Mouse (Mus musculus): ENCODE results near the gene Afg1l. TPM values are rescaled to one million over a fixed set of nuclear protein-coding genes. Genes with fewer than 3 reads are reported as not detected.

Afg1l gene
- polyA plus RNA-seq, 1 experiment from 2014 or later, result 8.3 TPM

- H3K9me3 ChIP-seq (ENCODE audit: control insufficient read depth, low read length), result no peaks in the 10 kb centered on the region
- DNase-seq (ENCODE audit: low spot score) (peak; percentile 77), ATAC-seq (replicated peaks; ENCODE audit: low FRiP score, low TSS enrichment, low read depth) (no peak)
- H3K36me3 ChIP-seq (ENCODE audit: control insufficient read depth, insufficient read depth, low read length), result peaks cover 9% of the 10 kb centered on the region; the same call in 1 of the 2 replicates
- peak overlapping the region; percentile 99; the same call in 1 of the 2 replicates for H3K27ac ChIP-seq (ENCODE audit: low read depth)
- no peaks in the 10 kb centered on the region for H3K27me3 ChIP-seq (replicated peaks; ENCODE audit: control insufficient read depth, insufficient read depth, low read length)
- peak overlapping the region; percentile 84 for H3K9ac ChIP-seq (ENCODE audit: low read length)
- WGBS, result 4% methylated on average over 65 of the region's 65 CpGs
- peak overlapping the region; percentile 96 for H3K4me2 ChIP-seq (ENCODE audit: low read length)
- H3K4me3 ChIP-seq (ENCODE audit: low read depth, low read length), result peak overlapping the region; percentile 93
- H3K4me1 ChIP-seq (replicated peaks; ENCODE audit: control insufficient read depth, insufficient read depth, low read length), result peaks cover 34% of the 10 kb centered on the region
Observed at GRCm38 (mm10) chr10:42274712-42275400, 203.5 kb downstream of the Afg1l start.

- peaks cover 37% of the 10 kb centered on the region for H3K4me1 ChIP-seq (replicated peaks; ENCODE audit: control insufficient read depth, insufficient read depth, low read length)
- H3K27me3 ChIP-seq (replicated peaks; ENCODE audit: control insufficient read depth, insufficient read depth, low read length), result no peaks in the 10 kb centered on the region
- peak overlapping the region; percentile 84; the same call in 1 of the 2 replicates for H3K9ac ChIP-seq (ENCODE audit: low read length)
- WGBS, result 15% methylated on average over 21 of the region's 21 CpGs
- H3K27ac ChIP-seq (ENCODE audit: low read depth), result no peak overlapping the region
- DNase-seq (ENCODE audit: low spot score) (peak; percentile 78), ATAC-seq (replicated peaks; ENCODE audit: low FRiP score, low TSS enrichment, low read depth) (no peak)
- H3K4me2 ChIP-seq (ENCODE audit: low read length), result peak overlapping the region; percentile 96
- H3K4me3 ChIP-seq (ENCODE audit: low read depth, low read length), result peak overlapping the region; percentile 93
- H3K36me3 ChIP-seq (ENCODE audit: control insufficient read depth, insufficient read depth, low read length), result peaks cover 9% of the 10 kb centered on the region; the same call in 1 of the 2 replicates
- no peaks in the 10 kb centered on the region for H3K9me3 ChIP-seq (ENCODE audit: control insufficient read depth, low read length)
Observed at GRCm38 (mm10) chr10:42273760-42274691, 204.3 kb downstream of the Afg1l start.

GRCm38 (mm10) chr10:42273403-42273759 is 205.0 kb downstream of the Afg1l start:
- WGBS, result 75% methylated on average over 6 of the region's 6 CpGs
- Histone ChIP-seq H3K4me3 (ENCODE audit: low read depth, low read length) (peak overlapping the region; percentile 93), H3K4me2 (ENCODE audit: low read length) (peak overlapping the region; percentile 96), H3K9me3 (ENCODE audit: control insufficient read depth, low read length) (no peaks in the 10 kb centered on the region), H3K27me3 (replicated peaks; ENCODE audit: control insufficient read depth, insufficient read depth, low read length) (no peaks in the 10 kb centered on the region), H3K27ac (ENCODE audit: low read depth) (no peak overlapping the region), H3K36me3 (ENCODE audit: control insufficient read depth, insufficient read depth, low read length) (peaks cover 14% of the 10 kb centered on the region), H3K4me1 (replicated peaks; ENCODE audit: control insufficient read depth, insufficient read depth, low read length) (peaks cover 32% of the 10 kb centered on the region), H3K9ac (ENCODE audit: low read length) (no peak overlapping the region)
- DNase-seq (ENCODE audit: low spot score) (no peak), ATAC-seq (replicated peaks; ENCODE audit: low FRiP score, low TSS enrichment, low read depth) (no peak)

GRCm38 (mm10) chr10:42271454-42272230 is 206.7 kb downstream of the Afg1l start:
- WGBS, result 57% methylated on average over 11 of the region's 11 CpGs
- no peak overlapping the region; the same call in 1 of the 2 replicates for H3K9ac ChIP-seq (ENCODE audit: low read length)
- ATAC-seq (replicated peaks; ENCODE audit: low FRiP score, low TSS enrichment, low read depth) (no peak), DNase-seq (ENCODE audit: low spot score) (no peak)
- H3K27me3 ChIP-seq (replicated peaks; ENCODE audit: control insufficient read depth, insufficient read depth, low read length), result no peaks in the 10 kb centered on the region
- peaks cover 32% of the 10 kb centered on the region for H3K4me1 ChIP-seq (replicated peaks; ENCODE audit: control insufficient read depth, insufficient read depth, low read length)
- peak overlapping the region; percentile 7; the same call in 1 of the 2 replicates for H3K4me2 ChIP-seq (ENCODE audit: low read length)
- H3K9me3 ChIP-seq (ENCODE audit: control insufficient read depth, low read length), result no peaks in the 10 kb centered on the region
- no peak overlapping the region for H3K27ac ChIP-seq (ENCODE audit: low read depth)
- H3K36me3 ChIP-seq (ENCODE audit: control insufficient read depth, insufficient read depth, low read length), result peaks cover 27% of the 10 kb centered on the region
- no peak overlapping the region for H3K4me3 ChIP-seq (ENCODE audit: low read depth, low read length)

- Histone ChIP-seq H3K27ac (ENCODE audit: low read depth) (no peak overlapping the region), H3K9me3 (ENCODE audit: control insufficient read depth, low read length) (no peaks in the 10 kb centered on the region), H3K4me1 (replicated peaks; ENCODE audit: control insufficient read depth, insufficient read depth, low read length) (peaks cover 32% of the 10 kb centered on the region), H3K36me3 (ENCODE audit: control insufficient read depth, insufficient read depth, low read length) (peaks cover 38% of the 10 kb centered on the region), H3K27me3 (replicated peaks; ENCODE audit: control insufficient read depth, insufficient read depth, low read length) (no peaks in the 10 kb centered on the region), H3K4me3 (ENCODE audit: low read depth, low read length) (no peak overlapping the region), H3K9ac (ENCODE audit: low read length) (no peak overlapping the region), H3K4me2 (ENCODE audit: low read length) (no peak overlapping the region)
- WGBS, result 52% methylated on average over 10 of the region's 10 CpGs
- DNase-seq (ENCODE audit: low spot score) (no peak), ATAC-seq (replicated peaks; ENCODE audit: low FRiP score, low TSS enrichment, low read depth) (no peak)
Observed at GRCm38 (mm10) chr10:42270277-42271083, 207.9 kb downstream of the Afg1l start.

- ATAC-seq (replicated peaks; ENCODE audit: low FRiP score, low TSS enrichment, low read depth), result no peak
- no peak overlapping the region for H3K4me3 ChIP-seq (ENCODE audit: low read depth, low read length)
Observed at GRCm38 (mm10) chr10:42269281-42270025, 208.9 kb downstream of the Afg1l start.

GRCm38 (mm10) chr10:42267811-42268545 is 210.4 kb downstream of the Afg1l start:
- DNase-seq (ENCODE audit: low spot score), result no peak
- Histone ChIP-seq H3K4me3 (ENCODE audit: low read depth, low read length) (no peak overlapping the region), H3K4me2 (ENCODE audit: low read length) (no peak overlapping the region), H3K9ac (ENCODE audit: low read length) (no peak overlapping the region), H3K36me3 (ENCODE audit: control insufficient read depth, insufficient read depth, low read length) (peaks cover 50% of the 10 kb centered on the region), H3K27ac (ENCODE audit: low read depth) (no peak overlapping the region), H3K9me3 (ENCODE audit: control insufficient read depth, low read length) (no peaks in the 10 kb centered on the region), H3K4me1 (replicated peaks; ENCODE audit: control insufficient read depth, insufficient read depth, low read length) (peaks cover 19% of the 10 kb centered on the region), H3K27me3 (replicated peaks; ENCODE audit: control insufficient read depth, insufficient read depth, low read length) (no peaks in the 10 kb centered on the region)
- WGBS, result 87% methylated on average over 5 of the region's 5 CpGs
- ATAC-seq (replicated peaks; ENCODE audit: low FRiP score, low TSS enrichment, low read depth), result no peak

More at GRCm38 (mm10) chr10:42269281-42270025, 208.9 kb downstream of the Afg1l start:
- H3K36me3 ChIP-seq (ENCODE audit: control insufficient read depth, insufficient read depth, low read length), result peaks cover 47% of the 10 kb centered on the region
- H3K9me3 ChIP-seq (ENCODE audit: control insufficient read depth, low read length), result no peaks in the 10 kb centered on the region
- no peak overlapping the region for H3K27ac ChIP-seq (ENCODE audit: low read depth)
- H3K4me2 ChIP-seq (ENCODE audit: low read length), result no peak overlapping the region
- WGBS, result 66% methylated on average over 15 of the region's 15 CpGs
- no peak overlapping the region for H3K9ac ChIP-seq (ENCODE audit: low read length)
- no peak for DNase-seq (ENCODE audit: low spot score)
- H3K27me3 ChIP-seq (replicated peaks; ENCODE audit: control insufficient read depth, insufficient read depth, low read length), result no peaks in the 10 kb centered on the region
- H3K4me1 ChIP-seq (replicated peaks; ENCODE audit: control insufficient read depth, insufficient read depth, low read length), result peaks cover 30% of the 10 kb centered on the region

All from intestine, embryonic 14.5 days (tissue).